Mouse (Mus musculus) limb, embryonic 12.5 days (tissue): ENCODE measurements around the gene Nck1. TPM values are rescaled to one million over a fixed set of nuclear protein-coding genes. Genes with fewer than 3 reads are reported as not detected.

ENCODE experiments used
- ATAC-seq: fragments of 200-750 bp; cut with Nextera tagmentation; 2 replicates; pipeline ENCODE4 v1.8.0; 2017; ENCODE audit warnings: low read depth, moderate TSS enrichment; ENCODE audit not compliant: insufficient number of reproducible peaks, insufficient read depth, low FRiP score, low TSS enrichment
- H3K27ac ChIP-seq: fragments of 300-500 bp; sonication (generic); 2 replicates; pipeline ENCODE4 v1.5.1; 2016; ENCODE audit warnings: mild to moderate bottlenecking, moderate library complexity
- H3K27me3 ChIP-seq: fragments of 300-500 bp; sonication (generic); 2 replicates; pipeline ENCODE4 v1.6.1; 2016; ENCODE audit warnings: mild to moderate bottlenecking, moderate library complexity
- H3K36me3 ChIP-seq: fragments of 300-500 bp; sonication (generic); 2 replicates; pipeline ENCODE4 v1.6.1; 2016; ENCODE audit warnings: mild to moderate bottlenecking, moderate library complexity
- H3K4me1 ChIP-seq: fragments of 300-500 bp; sonication (generic); replicated peaks from 2 replicates; pipeline ENCODE4 v1.6.1; 2016
- H3K4me2 ChIP-seq: fragments of 300-500 bp; sonication (generic); 2 replicates; pipeline ENCODE4 v1.6.1; 2016; ENCODE audit warnings: mild to moderate bottlenecking, moderate library complexity
- H3K4me3 ChIP-seq: fragments of 300-500 bp; sonication (generic); replicated peaks from 2 replicates; pipeline ENCODE4 v1.5.1; 2016; ENCODE audit warnings: mild to moderate bottlenecking
- H3K9ac ChIP-seq: fragments of 300-500 bp; sonication (generic); replicated peaks from 2 replicates; pipeline ENCODE4 v1.6.1; 2016; ENCODE audit warnings: mild to moderate bottlenecking, moderate library complexity
- H3K9me3 ChIP-seq: fragments of 300-500 bp; sonication (generic); 2 replicates; pipeline ENCODE4 v1.6.1; 2016; ENCODE audit warnings: mild to moderate bottlenecking, moderate library complexity
- WGBS: fragments of 180-500 bp; shearing (Covaris S2); methylation state at CpG from one replicate; pipeline ENCODE4 v1.1.7; 2016; 5-methylcytosine and 5-hydroxymethylcytosine counted together
- polyA plus RNA-seq: library from polyadenylated mRNA; unstranded; fragments of >200 nt; fragmentation: Nextera tagmentation; extraction: Ambion mirVana; gene quantifications from 2 replicates; pipeline ENCODE4 v1.2.1, GENCODE M21; 2016

Nck1 gene
- polyA plus RNA-seq, 1 experiment from 2014 or later = 70.2 TPM

DNA sequence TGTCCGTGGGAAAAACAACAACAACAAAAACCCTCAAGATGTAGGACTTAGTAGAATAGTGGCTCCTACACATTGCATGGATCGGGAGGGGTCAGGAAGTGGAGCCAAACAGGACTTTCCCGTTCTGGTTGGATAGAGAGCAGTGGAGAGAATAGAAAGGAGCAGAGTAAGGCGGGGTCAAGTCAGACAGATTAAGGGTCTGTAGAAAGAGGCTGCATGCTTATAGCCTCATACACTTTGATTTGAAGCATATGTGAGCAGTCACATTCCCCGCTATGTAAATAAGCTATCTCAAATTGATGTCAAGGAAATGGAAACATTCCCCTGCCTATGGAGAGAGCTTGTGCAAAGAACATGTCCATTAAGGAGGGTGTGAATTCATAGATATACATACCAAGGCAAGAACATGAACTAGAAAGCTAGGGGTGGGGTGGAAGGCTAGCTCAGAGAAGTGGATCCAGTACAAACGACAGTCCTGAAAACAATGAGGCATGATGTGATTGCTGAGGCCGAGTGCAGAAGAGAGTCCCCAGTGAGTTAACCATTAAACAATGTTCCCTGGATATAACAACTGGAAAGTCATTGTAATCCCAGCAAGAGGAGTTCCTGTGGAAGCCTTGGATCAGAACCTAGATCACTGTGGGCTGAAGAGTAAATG, 57.7 kb downstream of the Nck1 start:
- 80% methylated on average over 7 of the region's 7 CpGs for WGBS
- Histone ChIP-seq H3K4me2 (no peak overlapping the region), H3K27me3 (no peaks in the 10 kb centered on the region), H3K9me3 (no peaks in the 10 kb centered on the region), H3K4me1 (no peaks in the 10 kb centered on the region), H3K4me3 (no peak overlapping the region), H3K27ac (no peak overlapping the region), H3K36me3 (0 out of 2 replicates have a peak, but pooled peaks cover 3% of the 10 kb centered on the region), H3K9ac (no peak overlapping the region)
- no peak for ATAC-seq

DNA sequence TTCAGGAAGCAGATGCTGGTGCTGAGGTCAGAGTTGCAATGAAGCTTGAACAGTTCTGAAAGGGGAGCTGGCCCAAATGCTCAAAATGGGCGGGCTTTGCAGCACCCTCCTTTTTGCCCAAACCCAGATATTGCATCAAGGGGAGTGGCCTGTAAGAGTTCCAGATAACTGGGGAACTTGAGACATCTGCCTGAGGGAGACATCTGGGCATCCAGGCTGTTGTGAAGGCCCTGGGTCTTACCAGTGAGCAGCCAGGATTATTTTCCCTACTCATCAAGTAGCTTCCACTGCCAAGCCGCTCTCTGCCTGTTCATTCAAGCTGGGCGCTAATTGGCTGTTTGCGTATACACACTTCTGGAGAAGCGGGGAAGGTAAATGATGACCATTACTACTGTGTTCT, 59.5 kb downstream of the Nck1 start, which contains the start of gene Il20rb:
TSS of gene Il20rb (minus strand) at position 358 of the 400 bp plus-strand sequence.
- ATAC-seq = no peak
- Histone ChIP-seq H3K4me3 (no peak within 1 kb of the TSS), H3K27ac (no peak within 1 kb of the TSS), H3K4me2 (no peak within 1 kb of the TSS), H3K36me3 (no peaks in the 10 kb centered on the region), H3K27me3 (no peaks in the 10 kb centered on the region), H3K9ac (no peak within 1 kb of the TSS), H3K4me1 (no peaks in the 10 kb centered on the region; the same call in 1 of the 2 replicates), H3K9me3 (no peaks in the 10 kb centered on the region)
- 82% methylated on average over 5 of the region's 5 CpGs for WGBS

DNA sequence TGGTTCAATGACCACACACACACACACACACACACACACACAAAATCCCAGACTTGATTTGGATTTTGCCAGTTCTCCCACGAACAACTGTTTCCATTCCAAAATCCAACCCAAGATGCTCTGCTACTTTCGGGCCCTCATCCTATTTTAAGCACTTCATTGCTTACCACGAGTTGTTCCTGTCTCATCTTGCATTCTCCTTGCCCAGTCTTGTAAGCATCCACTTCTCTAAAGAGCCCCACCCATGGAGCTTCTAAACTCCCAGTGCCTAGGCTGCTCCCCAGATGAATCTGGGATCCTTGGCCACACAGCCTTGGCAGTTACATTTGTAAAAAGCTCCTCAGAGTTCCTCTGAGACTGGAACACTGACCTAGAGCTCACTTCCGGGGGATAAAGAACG, 62.6 kb downstream of the Nck1 start:
- no peaks in the 10 kb centered on the region; the same call in 1 of the 2 replicates for H3K4me1 ChIP-seq
- H3K36me3 ChIP-seq = no peaks in the 10 kb centered on the region
- no peak overlapping the region for H3K27ac ChIP-seq
- H3K4me2 ChIP-seq = no peak overlapping the region
- no peaks in the 10 kb centered on the region; the same call in 1 of the 2 replicates for H3K9me3 ChIP-seq
- no peak for ATAC-seq
- H3K27me3 ChIP-seq = no peaks in the 10 kb centered on the region
- no peak overlapping the region for H3K4me3 ChIP-seq
- 87% methylated on average over 5 of the region's 5 CpGs for WGBS
- H3K9ac ChIP-seq = no peak overlapping the region

DNA sequence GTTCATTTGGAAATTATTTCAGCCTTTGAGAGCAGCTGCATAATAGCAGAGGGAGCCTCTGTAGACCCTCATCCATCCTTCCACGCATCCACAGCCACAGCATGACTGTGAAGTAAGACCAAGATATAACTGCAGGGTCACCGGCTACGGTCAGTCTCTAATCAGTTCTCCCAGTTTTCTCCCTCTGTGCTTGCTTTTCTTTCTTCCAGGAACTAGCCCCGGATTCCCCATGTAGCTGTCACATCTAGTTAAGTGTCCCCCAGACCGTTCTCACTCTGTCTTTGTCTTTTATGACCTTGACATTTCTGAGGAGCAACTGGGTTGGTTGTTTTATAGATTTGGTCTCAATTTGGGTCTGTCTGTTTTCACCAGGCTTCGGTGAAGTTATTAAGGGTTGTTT, 64.3 kb downstream of the Nck1 start:
- Histone ChIP-seq H3K27ac (no peak overlapping the region), H3K4me3 (no peak overlapping the region), H3K27me3 (no peaks in the 10 kb centered on the region), H3K4me1 (no peaks in the 10 kb centered on the region; the same call in 1 of the 2 replicates), H3K9ac (no peak overlapping the region), H3K4me2 (no peak overlapping the region), H3K9me3 (peaks cover 8% of the 10 kb centered on the region; the same call in 1 of the 2 replicates), H3K36me3 (peaks cover 5% of the 10 kb centered on the region; the same call in 1 of the 2 replicates)
- 65% methylated on average over 6 of the region's 6 CpGs for WGBS
- no peak for ATAC-seq

DNA sequence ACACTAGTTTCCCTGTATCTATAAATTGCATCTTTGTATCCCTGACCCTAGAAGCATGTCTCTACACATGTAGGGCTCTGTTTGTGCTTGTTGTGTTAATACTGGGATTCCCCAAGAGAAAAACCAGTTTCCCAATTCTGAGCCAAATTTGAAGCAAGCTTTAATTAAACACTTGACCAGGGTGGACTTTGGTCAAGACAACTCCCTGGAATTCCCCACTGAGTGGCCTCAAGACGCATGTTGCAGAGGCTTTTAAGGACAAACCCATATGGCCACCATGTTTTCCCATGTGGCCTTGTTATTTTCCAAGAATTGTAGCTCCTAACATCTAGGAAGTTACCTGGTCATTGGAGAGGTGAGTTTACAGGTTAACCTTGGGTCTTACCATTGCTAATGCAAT, 71.9 kb downstream of the Nck1 start:
- Histone ChIP-seq H3K4me2 (no peak overlapping the region), H3K27ac (no peak overlapping the region), H3K9ac (no peak overlapping the region), H3K4me1 (0 out of 2 replicates have a peak, but pooled peaks cover 5% of the 10 kb centered on the region), H3K9me3 (peaks cover 10% of the 10 kb centered on the region; the same call in 1 of the 2 replicates), H3K36me3 (peaks cover 5% of the 10 kb centered on the region; the same call in 1 of the 2 replicates), H3K4me3 (no peak overlapping the region), H3K27me3 (no peaks in the 10 kb centered on the region)
- ATAC-seq = no peak
- 89% methylated on average over 1 of the region's 1 CpGs for WGBS

DNA sequence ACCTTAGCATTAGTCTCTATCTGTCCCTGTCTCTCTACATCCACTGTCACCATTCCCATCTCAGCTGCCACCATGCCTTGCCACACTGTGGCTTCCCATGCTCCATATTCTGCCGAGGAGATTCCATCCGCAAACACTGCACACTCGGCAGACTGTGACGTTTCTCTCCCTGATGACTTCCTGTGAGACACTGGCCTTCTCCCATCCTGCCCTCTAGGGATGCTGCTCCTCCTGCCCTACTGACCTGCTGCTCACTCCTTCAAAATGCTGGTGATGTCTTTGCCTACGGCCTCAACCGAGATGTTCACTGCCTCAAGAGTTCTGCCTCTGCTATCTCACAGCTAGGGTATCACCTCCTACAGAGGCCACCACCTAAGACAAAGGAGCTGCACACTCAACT, 72.6 kb downstream of the Nck1 start:
- H3K27ac ChIP-seq = no peak overlapping the region
- H3K9me3 ChIP-seq = peaks cover 10% of the 10 kb centered on the region; the same call in 1 of the 2 replicates
- no peaks in the 10 kb centered on the region for H3K27me3 ChIP-seq
- no peak overlapping the region for H3K4me2 ChIP-seq
- ATAC-seq = no peak
- H3K4me3 ChIP-seq = no peak overlapping the region
- H3K4me1 ChIP-seq = 0 out of 2 replicates have a peak, but pooled peaks cover 5% of the 10 kb centered on the region
- H3K36me3 ChIP-seq = peaks cover 5% of the 10 kb centered on the region; the same call in 1 of the 2 replicates
- WGBS = 87% methylated on average over 6 of the region's 6 CpGs
- no peak overlapping the region for H3K9ac ChIP-seq

DNA sequence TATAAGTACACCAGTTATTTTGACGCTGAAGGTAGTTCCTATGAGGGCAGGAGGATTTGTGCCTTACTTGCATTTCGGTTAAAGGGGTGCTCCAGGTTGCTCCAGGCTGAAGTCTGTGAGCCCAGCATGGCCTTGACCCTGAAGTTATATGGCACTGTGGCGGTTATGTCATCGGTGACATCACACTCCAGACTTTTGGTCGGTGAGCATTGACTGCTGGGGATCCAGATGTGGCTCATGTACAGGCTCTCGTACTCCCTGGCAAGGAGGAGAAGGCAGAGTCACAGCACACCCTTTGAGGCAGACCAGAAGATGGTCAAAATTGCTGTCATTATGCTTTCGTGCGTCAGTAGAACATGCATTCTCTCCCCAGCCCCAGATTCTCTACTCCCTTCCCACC, 73.0 kb downstream of the Nck1 start:
- H3K36me3 ChIP-seq = peaks cover 5% of the 10 kb centered on the region; the same call in 1 of the 2 replicates
- 93% methylated on average over 8 of the region's 8 CpGs for WGBS
- H3K9ac ChIP-seq = no peak overlapping the region
- 0 out of 2 replicates have a peak, but pooled peaks cover 5% of the 10 kb centered on the region for H3K4me1 ChIP-seq
- H3K27ac ChIP-seq = no peak overlapping the region
- ATAC-seq = no peak
- H3K4me2 ChIP-seq = no peak overlapping the region
- no peaks in the 10 kb centered on the region for H3K27me3 ChIP-seq
- H3K4me3 ChIP-seq = no peak overlapping the region
- H3K9me3 ChIP-seq = peaks cover 10% of the 10 kb centered on the region; the same call in 1 of the 2 replicates

DNA sequence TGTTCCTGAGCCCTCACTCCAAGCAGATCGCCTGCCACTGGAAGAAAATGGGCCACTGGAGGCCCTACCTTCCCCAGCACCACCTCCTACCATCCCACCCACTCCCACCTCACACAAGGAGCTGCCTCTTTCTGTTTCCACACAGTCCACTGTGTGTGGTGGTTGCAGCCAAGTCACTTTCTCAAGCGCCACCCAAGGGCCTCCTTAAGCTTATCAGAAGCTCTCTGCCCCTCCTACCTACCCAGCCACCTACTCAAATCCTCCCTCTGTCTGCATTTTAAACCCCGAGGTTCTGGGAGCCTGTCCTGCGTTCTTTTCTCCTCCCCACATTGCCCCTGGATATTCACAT, 74.4 kb downstream of the Nck1 start:
- no peak for ATAC-seq
- Histone ChIP-seq H3K4me1 (0 out of 2 replicates have a peak, but pooled peaks cover 5% of the 10 kb centered on the region), H3K9ac (no peak overlapping the region), H3K4me3 (no peak overlapping the region), H3K4me2 (no peak overlapping the region), H3K27me3 (no peaks in the 10 kb centered on the region), H3K9me3 (peaks cover 2% of the 10 kb centered on the region; the same call in 1 of the 2 replicates), H3K27ac (no peak overlapping the region), H3K36me3 (no peaks in the 10 kb centered on the region; the same call in 1 of the 2 replicates)
- 68% methylated on average over 4 of the region's 4 CpGs for WGBS

DNA sequence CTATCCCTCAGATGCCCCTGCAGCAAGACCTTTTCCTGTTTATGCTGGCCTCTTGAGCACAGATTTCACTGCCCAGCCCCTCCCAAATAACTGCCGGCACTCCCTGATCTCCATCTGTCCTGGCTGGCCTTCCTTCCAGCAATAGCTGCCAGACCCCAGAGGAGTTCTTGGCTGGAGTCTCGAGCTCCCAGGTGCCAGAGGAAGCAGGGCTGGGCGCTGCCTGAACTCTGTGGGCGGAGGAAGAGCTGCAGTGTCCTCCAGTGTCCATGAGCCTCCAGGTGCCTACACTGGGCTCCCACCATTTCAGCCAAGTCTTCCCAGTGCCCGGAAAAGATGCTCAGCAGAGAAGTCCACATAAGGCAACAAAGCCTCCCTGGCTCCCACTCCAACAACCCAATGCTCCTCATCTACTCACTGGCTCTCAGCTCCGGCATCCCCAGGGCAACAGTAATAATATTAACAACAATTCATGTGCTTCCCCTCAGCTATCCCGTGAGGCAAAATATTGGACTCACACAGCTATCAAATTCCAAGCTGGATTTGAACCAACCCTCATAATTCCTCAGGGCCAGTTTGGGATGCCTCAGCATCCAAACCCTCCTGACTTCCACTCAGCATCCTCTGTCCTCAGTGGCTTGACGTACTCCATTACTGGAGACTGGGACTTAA, 74.9 kb downstream of the Nck1 start:
- Histone ChIP-seq H3K27me3 (no peaks in the 10 kb centered on the region), H3K4me1 (0 out of 2 replicates have a peak, but pooled peaks cover 5% of the 10 kb centered on the region), H3K9ac (no peak overlapping the region), H3K4me2 (no peak overlapping the region), H3K27ac (no peak overlapping the region), H3K4me3 (no peak overlapping the region), H3K36me3 (no peaks in the 10 kb centered on the region; the same call in 1 of the 2 replicates), H3K9me3 (no peaks in the 10 kb centered on the region)
- no peak for ATAC-seq
- WGBS = 57% methylated on average over 8 of the region's 8 CpGs

DNA sequence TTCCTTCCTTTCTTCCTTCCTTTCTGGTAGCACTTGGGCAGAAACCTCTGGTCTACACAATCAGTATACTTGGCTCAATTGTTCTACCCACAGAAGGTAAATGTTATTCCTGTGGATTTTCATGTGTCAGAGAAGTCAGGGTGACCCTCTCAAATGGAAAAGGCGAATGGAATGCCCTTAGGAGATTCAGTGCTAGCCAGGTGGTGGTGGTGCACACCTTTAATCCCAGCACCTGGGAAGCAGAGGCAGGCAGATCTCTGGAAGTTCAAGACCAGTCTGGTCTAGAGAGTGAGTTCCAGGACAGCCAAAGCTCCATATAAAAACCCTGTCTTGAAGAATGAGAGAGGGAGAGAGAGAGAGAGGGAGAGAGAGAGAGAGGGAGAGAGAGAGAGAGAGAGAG, 75.7 kb downstream of the Nck1 start:
- Histone ChIP-seq H3K27ac (no peak overlapping the region), H3K4me3 (no peak overlapping the region), H3K27me3 (no peaks in the 10 kb centered on the region), H3K9me3 (no peaks in the 10 kb centered on the region), H3K4me1 (0 out of 2 replicates have a peak, but pooled peaks cover 5% of the 10 kb centered on the region), H3K4me2 (no peak overlapping the region), H3K9ac (no peak overlapping the region), H3K36me3 (no peaks in the 10 kb centered on the region; the same call in 1 of the 2 replicates)
- 90% methylated on average over 1 of the region's 1 CpGs for WGBS
- ATAC-seq = no peak

DNA sequence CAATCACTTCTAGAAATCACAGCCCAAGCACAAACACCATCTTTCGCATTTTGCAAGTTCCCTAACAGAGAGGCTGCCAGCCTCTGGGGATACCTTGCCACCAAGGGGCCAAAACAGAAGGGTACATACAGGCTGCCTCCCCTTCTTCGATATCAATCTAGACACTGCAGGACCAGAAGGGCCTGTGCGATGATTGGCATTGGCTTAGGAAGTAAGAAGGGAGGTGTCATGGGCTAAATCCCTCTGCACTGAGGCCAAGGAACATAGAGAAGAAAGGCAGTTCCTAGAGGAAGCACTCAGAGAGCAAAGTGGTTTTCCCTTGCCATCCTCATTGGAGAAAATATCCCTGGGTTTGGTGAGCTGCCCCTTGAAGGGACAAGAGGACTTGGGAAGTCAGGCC, 76.3 kb downstream of the Nck1 start:
- Histone ChIP-seq H3K4me1 (0 out of 2 replicates have a peak, but pooled peaks cover 5% of the 10 kb centered on the region), H3K27me3 (no peaks in the 10 kb centered on the region), H3K4me3 (no peak overlapping the region), H3K36me3 (no peaks in the 10 kb centered on the region; the same call in 1 of the 2 replicates), H3K4me2 (no peak overlapping the region), H3K27ac (no peak overlapping the region), H3K9ac (no peak overlapping the region), H3K9me3 (no peaks in the 10 kb centered on the region)
- no peak for ATAC-seq
- WGBS = 93% methylated on average over 3 of the region's 3 CpGs
